24 mouse cellular contexts compared by ENCODE assay signal in genomic region chr1:90311649-90312442, GRCm38 (mm10).
DNase-seq lines count a peak whose midpoint lies in the region; ATAC-seq and TF ChIP-seq lines count a peak whose summit lies in the region.
"Had no signal": no experiment of that assay in that cellular context is flagged by ENCODE, and none has a peak within 500 bp of the region (broad histone marks: within the 10 kb centered on the region; RNA-seq: fewer than 3 reads in every experiment).

No protein-coding gene starts in this region.

- H3K4me2 ChIP-seq in forebrain, embryonic 14.5 days (ENCODE audit: low read length) = no peak overlapping the region
- H3K4me2 ChIP-seq in hindbrain, embryonic 12.5 days (replicated peaks) = no peak overlapping the region
- H3K4me2 ChIP-seq in hindbrain, postnatal 0 days (ENCODE audit: low read depth, low read length) = no peak overlapping the region
- H3K4me2 ChIP-seq: intestine, embryonic 15.5 days; limb, embryonic 15.5 days had no signal

- ATAC-seq in forebrain, embryonic 14.5 days = peak; percentile 52
- 0 out of 2 replicates have a peak, but pooled peaks have one; percentile 40 for ATAC-seq in hindbrain, embryonic 12.5 days (ENCODE audit: low FRiP score)
- peak; percentile 68 for ATAC-seq in hindbrain, postnatal 0 days
- ATAC-seq: CD4-positive, CD25-positive, alpha-beta regulatory T cell, adult 4 months; intestine, embryonic 15.5 days; lung, postnatal 0 days had no signal

- H3K27me3 ChIP-seq in forebrain, embryonic 14.5 days (replicated peaks; ENCODE audit: control insufficient read depth, insufficient read depth, low read length) = no peaks in the 10 kb centered on the region
- no peaks in the 10 kb centered on the region for H3K27me3 ChIP-seq in forebrain, embryonic 10.5 days (ENCODE audit: poor library complexity, severe bottlenecking)
- H3K27me3 ChIP-seq in hindbrain, embryonic 12.5 days = peaks cover 2% of the 10 kb centered on the region; the same call in 1 of the 2 replicates
- no peaks in the 10 kb centered on the region for H3K27me3 ChIP-seq in hindbrain, postnatal 0 days (ENCODE audit: insufficient read depth, low read length)
- H3K27me3 ChIP-seq: intestine, embryonic 15.5 days; limb, embryonic 15.5 days; megakaryocyte, embryonic 14.5 days had no signal

- H3K9me3 ChIP-seq in forebrain, embryonic 14.5 days (replicated peaks; ENCODE audit: control insufficient read depth, low read length) = no peaks in the 10 kb centered on the region
- H3K9me3 ChIP-seq in forebrain, embryonic 10.5 days = peaks cover 4% of the 10 kb centered on the region; the same call in 1 of the 2 replicates
- H3K9me3 ChIP-seq in hindbrain, embryonic 12.5 days (replicated peaks) = no peaks in the 10 kb centered on the region
- no peaks in the 10 kb centered on the region for H3K9me3 ChIP-seq in hindbrain, postnatal 0 days (ENCODE audit: low read length)
- H3K9me3 ChIP-seq: heart, embryonic 10.5 days; intestine, embryonic 15.5 days; limb, embryonic 15.5 days had no signal

- no peak overlapping the region for H3K27ac ChIP-seq in forebrain, embryonic 14.5 days (ENCODE audit: low read depth, low read length)
- H3K27ac ChIP-seq in forebrain, embryonic 10.5 days = no peak overlapping the region
- peak overlapping the region; percentile 52 for H3K27ac ChIP-seq in hindbrain, embryonic 12.5 days
- H3K27ac ChIP-seq in hindbrain, postnatal 0 days = no peak overlapping the region
- H3K27ac ChIP-seq: heart, embryonic 10.5 days; intestine, embryonic 15.5 days; limb, embryonic 15.5 days; liver, embryonic 14.5 days had no signal

- no peak overlapping the region for H3K9ac ChIP-seq in forebrain, embryonic 14.5 days (ENCODE audit: low read length)
- no peak overlapping the region for H3K9ac ChIP-seq in hindbrain, embryonic 12.5 days
- H3K9ac ChIP-seq in hindbrain, postnatal 0 days (replicated peaks; ENCODE audit: low read length) = no peak overlapping the region
- H3K9ac ChIP-seq: intestine, embryonic 15.5 days; limb, embryonic 15.5 days; liver, embryonic 14.5 days had no signal

- no peak overlapping the region for H3K4me3 ChIP-seq in forebrain, embryonic 14.5 days (ENCODE audit: low read depth, low read length)
- no peak overlapping the region for H3K4me3 ChIP-seq in forebrain, embryonic 10.5 days
- H3K4me3 ChIP-seq in lung, adult 2 months (replicated peaks; ENCODE audit: extremely low read depth, low read depth, low read length) = no peak overlapping the region
- no peak overlapping the region for H3K4me3 ChIP-seq in hindbrain, embryonic 12.5 days
- no peak overlapping the region for H3K4me3 ChIP-seq in hindbrain, postnatal 0 days (ENCODE audit: low read length)
- H3K4me3 ChIP-seq: heart, embryonic 10.5 days; intestine, embryonic 15.5 days; limb, embryonic 15.5 days; megakaryocyte, embryonic 14.5 days had no signal

- H3K4me1 ChIP-seq in forebrain, embryonic 14.5 days (ENCODE audit: control insufficient read depth, insufficient read depth, low read length) = peaks cover 4% of the 10 kb centered on the region; the same call in 1 of the 2 replicates
- peaks cover 4% of the 10 kb centered on the region; the same call in 1 of the 2 replicates for H3K4me1 ChIP-seq in forebrain, embryonic 10.5 days
- no peaks in the 10 kb centered on the region for H3K4me1 ChIP-seq in lung, adult 2 months (ENCODE audit: control insufficient read depth, insufficient read depth, low read length)
- H3K4me1 ChIP-seq in hindbrain, embryonic 12.5 days = peaks cover 17% of the 10 kb centered on the region
- H3K4me1 ChIP-seq in hindbrain, postnatal 0 days (ENCODE audit: insufficient read depth, low read length) = peaks cover 3% of the 10 kb centered on the region; the same call in 1 of the 2 replicates
- H3K4me1 ChIP-seq: heart, embryonic 10.5 days; intestine, embryonic 15.5 days; megakaryocyte, embryonic 14.5 days had no signal

- H3K36me3 ChIP-seq in forebrain, embryonic 14.5 days (ENCODE audit: control insufficient read depth, insufficient read depth, low read length) = no peaks in the 10 kb centered on the region
- H3K36me3 ChIP-seq in forebrain, embryonic 10.5 days (replicated peaks) = no peaks in the 10 kb centered on the region
- H3K36me3 ChIP-seq in hindbrain, embryonic 12.5 days = no peaks in the 10 kb centered on the region
- H3K36me3 ChIP-seq in hindbrain, postnatal 0 days (ENCODE audit: insufficient read depth, low read length) = no peaks in the 10 kb centered on the region
- H3K36me3 ChIP-seq: heart, embryonic 10.5 days; intestine, embryonic 15.5 days; limb, embryonic 15.5 days had no signal

- no peak for TF ChIP-seq CTCF in lung, adult 2 months (IDR thresholded peaks at IDR 0.05; ENCODE audit: insufficient read depth, low read length)
- no peak for TF ChIP-seq CTCF in hindbrain, postnatal 0 days (IDR thresholded peaks at IDR 0.05; ENCODE audit: low read depth)

- TF ChIP-seq POLR2A in lung, adult 2 months (IDR thresholded peaks at IDR 0.05; ENCODE audit: borderline replicate concordance, extremely low read depth, low read depth, low read length) = no peak

- 62% methylated on average over 8 of the region's 8 CpGs for WGBS in forebrain, embryonic 14.5 days
- 79% methylated on average over 8 of the region's 8 CpGs for WGBS in forebrain, embryonic 10.5 days
- WGBS in lung, adult 2 months = 77% methylated on average over 8 of the region's 8 CpGs
- 56% methylated on average over 8 of the region's 8 CpGs for WGBS in hindbrain, embryonic 12.5 days
- WGBS in hindbrain, postnatal 0 days = 47% methylated on average over 8 of the region's 8 CpGs

- DNase-seq in forebrain, embryonic 14.5 days (ENCODE audit: low spot score) = peak; percentile 33
- DNase-seq in forebrain, embryonic 10.5 days (ENCODE audit: extremely low spot score, low spot score) = no peak
- DNase-seq in lung, postnatal 10 days = peak; percentile 2
- no peak for DNase-seq in lung, adult 2 months
- peak; percentile 40 for DNase-seq in hindbrain, postnatal 0 days (ENCODE audit: low spot score)
- no peak for DNase-seq in kidney, postnatal 14 days
- no peak for DNase-seq in ovary, postnatal 14 days (ENCODE audit: low spot score)
- DNase-seq: adrenal gland, postnatal 14 days; cerebellum, adult 8-10 months; cerebellum, postnatal 36 days; embryo, embryonic 11 days; gastrocnemius, postnatal 10 days; heart, postnatal 4 days; kidney, adult 9 months; kidney, postnatal 36 days; thymus, adult 2 months had no signal

Comparison
In these comparisons a context has a peak if more than half of its experiments do, and no peak if none do; other contexts are left out.
1. DNase-seq: peak in forebrain, embryonic 14.5 days (single experiment), lung, postnatal 10 days (single experiment) and hindbrain, postnatal 0 days (single experiment); none in forebrain, embryonic 10.5 days (single experiment), lung, adult 2 months (single experiment), kidney, postnatal 14 days (single experiment) and ovary, postnatal 14 days (single experiment).
2. Peak in every context shown above with its lines, with median percentiles within 50 percentile points of each other: ATAC-seq.